Mouse (Mus musculus): ENCODE data around the gene Chmp5. TPM values are rescaled to one million over a fixed set of nuclear protein-coding genes. Genes with fewer than 3 reads are reported as not detected.

Chmp5 gene
- total and polyA plus RNA-seq, 3 experiments, result 12.7 to 36.6 (median 32.7) TPM

DNA sequence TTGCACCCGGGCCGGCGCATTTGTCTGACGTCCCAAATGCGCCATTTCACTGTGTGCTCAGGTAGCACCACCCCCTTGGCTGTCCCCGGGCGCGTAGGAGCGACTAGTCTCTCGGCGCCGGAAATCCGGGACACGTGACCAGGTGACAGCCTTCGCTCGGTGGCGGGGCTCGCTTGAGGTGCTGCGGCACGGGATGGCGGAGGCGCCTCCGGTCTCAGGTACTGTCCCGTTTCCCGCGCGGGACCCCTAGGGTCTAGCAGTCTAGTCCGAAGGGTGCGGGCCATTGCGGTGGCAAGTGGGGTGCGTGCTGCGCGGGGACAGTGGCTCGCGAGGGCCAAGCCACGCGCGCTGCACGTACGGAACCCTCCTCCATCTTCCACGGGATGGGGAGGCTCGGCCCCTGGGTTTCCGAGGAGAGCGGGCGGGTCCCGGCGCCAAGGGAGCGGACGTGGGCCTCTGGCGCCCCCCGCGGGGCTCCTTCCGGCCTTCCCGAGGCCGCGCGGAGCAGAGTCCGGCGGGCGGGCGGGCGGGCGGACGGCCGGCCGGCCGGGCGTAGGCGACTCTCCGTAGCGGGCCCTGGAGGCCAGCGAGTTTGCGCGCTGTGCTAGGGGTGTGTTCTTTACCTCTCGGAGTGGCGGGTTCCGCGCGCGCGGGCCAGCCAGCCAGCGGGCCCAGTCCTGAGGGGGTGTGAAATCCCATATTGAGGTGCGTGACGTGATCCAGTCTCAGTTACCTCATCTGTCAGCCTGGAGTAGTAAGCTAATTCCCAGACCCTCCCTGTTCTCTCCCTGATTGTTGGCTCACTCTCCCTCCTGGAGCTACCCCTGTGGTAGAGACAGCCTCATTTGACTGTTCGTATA lies 22.9 kb downstream of the Chmp5 start, which contains the start of gene Nfx1:
TSS of gene Nfx1 (plus strand) at position 65 of the 860 bp plus-strand sequence.
- 2% methylated on average over 76 of the region's 85 CpGs for WGBS
- Histone ChIP-seq H3K9ac (ENCODE audit: low read depth, low read length) (peak within 1 kb of the TSS; percentile 85), H3K27ac (peak within 1 kb of the TSS; percentile 93), H3K27me3 (ENCODE audit: control insufficient read depth, insufficient read depth, low read length) (no peaks in the 10 kb centered on the region), H3K79me2 (replicated peaks; ENCODE audit: control insufficient read depth, insufficient read depth, low read length) (0 out of 2 replicates have a peak, but pooled peaks cover 3% of the 10 kb centered on the region), H3K4me1 (ENCODE audit: control insufficient read depth, insufficient read depth, low read length) (peaks cover 3% of the 10 kb centered on the region), H3K4me3 (peak within 1 kb of the TSS; percentile 89), H3K36me3 (ENCODE audit: control insufficient read depth, insufficient read depth, low read length) (no peaks in the 10 kb centered on the region)
- intact Hi-C loops (cut with DNase I), result loop anchor here (1.0 to 10.0 kb wide), 3 partner anchors 23 to 306 kb away; partner anchors contain the start of genes Bag1, Chmp5, Nol6 and Ubap2
- TF ChIP-seq EP300 (IDR thresholded peaks at IDR 0.05; ENCODE audit: insufficient read depth, low read depth, low read length) (0 out of 2 replicates have a peak, but pooled peaks have one; percentile 26), POLR2A (IDR thresholded peaks at IDR 0.05; ENCODE audit: insufficient read depth, low read depth, low read length) (peak; percentile 80), CTCF (IDR thresholded peaks at IDR 0.05) (no peak)
- DNase-seq, result peak; percentile 95 to 96

DNA sequence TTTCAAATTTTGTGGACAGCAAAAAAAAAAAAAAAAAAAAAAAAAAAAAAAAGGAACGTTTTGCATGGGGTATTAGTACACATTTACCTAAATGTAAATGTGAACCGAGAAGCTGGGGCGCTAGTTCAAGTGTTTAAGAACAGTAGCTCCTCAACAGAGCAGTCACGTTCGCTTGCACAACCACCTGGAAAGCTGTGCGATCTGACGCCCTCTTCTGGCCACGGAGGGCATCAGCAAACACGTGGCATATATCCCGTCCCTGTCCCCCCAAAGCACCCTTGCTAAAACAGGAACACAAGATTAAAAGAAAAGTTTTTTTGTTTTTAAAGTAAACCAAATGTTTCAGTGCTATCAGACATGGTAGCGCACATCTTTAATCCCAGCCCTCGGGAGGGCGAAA lies 23.5 kb downstream of the Chmp5 start:
- Histone ChIP-seq H3K4me3 (peak overlapping the region; percentile 89), H3K9ac (ENCODE audit: low read depth, low read length) (no peak overlapping the region), H3K4me1 (ENCODE audit: control insufficient read depth, insufficient read depth, low read length) (peaks cover 3% of the 10 kb centered on the region), H3K79me2 (replicated peaks; ENCODE audit: control insufficient read depth, insufficient read depth, low read length) (0 out of 2 replicates have a peak, but pooled peaks cover 3% of the 10 kb centered on the region), H3K36me3 (ENCODE audit: control insufficient read depth, insufficient read depth, low read length) (no peaks in the 10 kb centered on the region), H3K27me3 (ENCODE audit: control insufficient read depth, insufficient read depth, low read length) (no peaks in the 10 kb centered on the region), H3K27ac (no peak overlapping the region)
- TF ChIP-seq EP300 (IDR thresholded peaks at IDR 0.05; ENCODE audit: insufficient read depth, low read depth, low read length) (no peak), CTCF (IDR thresholded peaks at IDR 0.05) (peak; percentile 54)
- no peak for DNase-seq
- intact Hi-C loops (cut with DNase I), result loop anchor here (1.0 to 10.0 kb wide), 3 partner anchors 23 to 306 kb away; partner anchors contain the start of genes Bag1, Chmp5, Nol6 and Ubap2
- 27% methylated on average over 13 of the region's 13 CpGs for WGBS

DNA sequence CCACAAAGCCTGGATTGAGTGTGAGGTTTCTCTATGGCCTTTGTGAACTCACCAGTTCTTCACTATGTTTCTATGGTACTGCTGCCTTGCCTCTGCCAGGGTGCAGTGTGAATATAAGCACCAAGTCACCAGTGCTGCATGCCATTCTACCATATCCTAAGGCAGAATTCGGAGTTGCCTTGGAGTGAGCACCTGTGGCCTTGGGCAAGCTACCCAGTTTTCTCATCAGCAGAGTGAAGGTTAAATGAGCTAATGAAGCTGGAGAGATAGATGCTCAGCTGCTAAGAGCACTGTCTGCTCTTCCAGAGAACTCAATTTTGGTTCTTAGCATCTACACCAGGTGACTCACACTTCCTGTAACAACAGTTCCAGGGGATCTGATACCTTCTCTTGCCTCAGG lies 25.8 kb downstream of the Chmp5 start:
- TF ChIP-seq CTCF (IDR thresholded peaks at IDR 0.05) (no peak), EP300 (IDR thresholded peaks at IDR 0.05; ENCODE audit: insufficient read depth, low read depth, low read length) (no peak), POLR2A (IDR thresholded peaks at IDR 0.05; ENCODE audit: insufficient read depth, low read depth, low read length) (no peak)
- H3K4me1 ChIP-seq (ENCODE audit: control insufficient read depth, insufficient read depth, low read length), result peaks cover 3% of the 10 kb centered on the region
- 77% methylated on average over 1 of the region's 1 CpGs for WGBS

DNA sequence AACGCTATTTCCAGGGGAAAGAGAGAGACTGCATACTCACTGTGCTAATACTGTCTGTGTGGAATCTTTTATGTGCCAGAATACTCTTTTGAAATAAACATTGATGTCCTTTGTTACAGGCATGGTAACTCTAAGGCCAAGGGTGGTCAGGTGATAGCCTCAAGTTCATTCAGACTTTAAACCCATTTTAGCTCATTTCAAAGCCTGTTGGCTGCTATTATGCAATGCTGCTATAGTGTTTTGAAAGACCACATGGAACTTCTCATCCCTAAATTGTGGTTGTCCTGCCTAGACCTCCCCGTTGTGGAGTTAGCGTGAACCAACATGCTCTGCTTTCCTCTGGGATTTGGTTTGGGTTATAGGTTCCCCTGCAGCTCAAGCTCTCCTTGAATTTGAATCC lies 27.5 kb downstream of the Chmp5 start:
- no peak for TF ChIP-seq CTCF (IDR thresholded peaks at IDR 0.05)
- TF ChIP-seq EP300 (IDR thresholded peaks at IDR 0.05; ENCODE audit: insufficient read depth, low read depth, low read length), result no peak
- TF ChIP-seq POLR2A (IDR thresholded peaks at IDR 0.05; ENCODE audit: insufficient read depth, low read depth, low read length), result no peak
- no peak overlapping the region for H3K4me3 ChIP-seq
- peaks cover 3% of the 10 kb centered on the region for H3K4me1 ChIP-seq (ENCODE audit: control insufficient read depth, insufficient read depth, low read length)
- WGBS, result 76% methylated on average over 3 of the region's 3 CpGs
- DNase-seq, result no peak
- H3K27me3 ChIP-seq (ENCODE audit: control insufficient read depth, insufficient read depth, low read length), result no peaks in the 10 kb centered on the region
- no peak overlapping the region for H3K27ac ChIP-seq
- intact Hi-C loops (cut with DNase I), result loop anchor here (10.0 kb wide), 1 partner anchor 149 kb away; the partner anchor contains the start of gene Nol6
- peaks cover 8% of the 10 kb centered on the region for H3K36me3 ChIP-seq (ENCODE audit: control insufficient read depth, insufficient read depth, low read length)
- 0 out of 2 replicates have a peak, but pooled peaks cover 3% of the 10 kb centered on the region for H3K79me2 ChIP-seq (replicated peaks; ENCODE audit: control insufficient read depth, insufficient read depth, low read length)
- H3K9ac ChIP-seq (ENCODE audit: low read depth, low read length), result no peak overlapping the region

More for the DNA sequence above, 25.8 kb downstream of the Chmp5 start:
- Histone ChIP-seq H3K4me3 (no peak overlapping the region), H3K9ac (ENCODE audit: low read depth, low read length) (no peak overlapping the region), H3K36me3 (ENCODE audit: control insufficient read depth, insufficient read depth, low read length) (peaks cover 4% of the 10 kb centered on the region), H3K27ac (no peak overlapping the region), H3K27me3 (ENCODE audit: control insufficient read depth, insufficient read depth, low read length) (no peaks in the 10 kb centered on the region), H3K79me2 (replicated peaks; ENCODE audit: control insufficient read depth, insufficient read depth, low read length) (0 out of 2 replicates have a peak, but pooled peaks cover 3% of the 10 kb centered on the region)
- intact Hi-C loops (cut with DNase I), result loop anchor here (5.0 to 10.0 kb wide), 2 partner anchors 151 to 303 kb away; partner anchors contain the start of genes Nol6 and Ubap2
- no peak for DNase-seq

DNA sequence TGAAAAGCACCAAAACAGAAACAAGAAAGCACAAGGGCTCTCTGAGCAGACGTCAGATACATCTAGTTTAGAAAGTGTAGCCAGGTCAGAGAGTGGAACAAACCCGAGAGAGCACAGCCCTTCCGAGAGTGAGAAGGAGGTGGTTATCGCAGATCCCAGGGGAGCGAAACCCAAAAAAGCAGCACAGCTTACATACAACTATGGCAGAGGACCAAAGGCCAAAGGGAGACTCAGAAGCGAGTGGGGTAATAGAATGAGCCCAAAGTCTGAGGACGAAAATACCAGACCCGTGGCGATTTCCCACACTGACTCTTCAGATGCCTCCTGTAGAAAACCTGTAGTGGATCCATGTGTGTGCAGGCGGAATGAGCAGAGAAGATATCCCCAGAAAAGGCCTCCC lies 28.4 kb downstream of the Chmp5 start:
- H3K4me3 ChIP-seq, result no peak overlapping the region
- 0 out of 2 replicates have a peak, but pooled peaks cover 3% of the 10 kb centered on the region for H3K79me2 ChIP-seq (replicated peaks; ENCODE audit: control insufficient read depth, insufficient read depth, low read length)
- no peak for TF ChIP-seq CTCF (IDR thresholded peaks at IDR 0.05)
- TF ChIP-seq POLR2A (IDR thresholded peaks at IDR 0.05; ENCODE audit: insufficient read depth, low read depth, low read length), result no peak
- TF ChIP-seq EP300 (IDR thresholded peaks at IDR 0.05; ENCODE audit: insufficient read depth, low read depth, low read length), result no peak
- H3K9ac ChIP-seq (ENCODE audit: low read depth, low read length), result no peak overlapping the region
- 80% methylated on average over 10 of the region's 10 CpGs for WGBS
- H3K4me1 ChIP-seq (ENCODE audit: control insufficient read depth, insufficient read depth, low read length), result peaks cover 3% of the 10 kb centered on the region
- intact Hi-C loops (cut with DNase I), result loop anchor here (10.0 kb wide), 1 partner anchor 148 kb away; the partner anchor contains the start of gene Nol6
- H3K27ac ChIP-seq, result no peak overlapping the region
- DNase-seq, result no peak
- H3K36me3 ChIP-seq (ENCODE audit: control insufficient read depth, insufficient read depth, low read length), result peaks cover 8% of the 10 kb centered on the region
- no peaks in the 10 kb centered on the region for H3K27me3 ChIP-seq (ENCODE audit: control insufficient read depth, insufficient read depth, low read length)

All from heart, adult 2 months (tissue).